Mouse (Mus musculus) olfactory bulb, adult 2 months (tissue): Measurements from ENCODE around the gene Hcls1.

Experiments
- CTCF ChIP-seq: fragments of 200-500 bp; IDR thresholded peaks from 2 replicates; pipeline ENCODE4 v1.5.1; 2012; ENCODE audit warnings: low read depth, mild to moderate bottlenecking, low read length, moderate library complexity; ENCODE audit not compliant: insufficient read depth
- POLR2A ChIP-seq: fragments of 200-500 bp; IDR thresholded peaks from 2 replicates; pipeline ENCODE4 v1.6.1; 2012; ENCODE audit warnings: mild to moderate bottlenecking, low read depth, low read length, moderate library complexity; ENCODE audit not compliant: insufficient read depth

GRCm38 (mm10) chr16:36934841-36935620, at the start of gene Hcls1:
- no peak for TF ChIP-seq CTCF
- TF ChIP-seq POLR2A: no peak
